Mouse (Mus musculus): ENCODE data around the gene Relt.

- TF ChIP-seq CTCF (IDR thresholded peaks at IDR 0.05; ENCODE audit: borderline replicate concordance, control insufficient read depth, extremely low read depth, insufficient read depth, low read length, poor library complexity) (no peak), POLR2A (IDR thresholded peaks at IDR 0.05; ENCODE audit: control insufficient read depth, extremely low read depth, insufficient read depth, low read length, poor library complexity) (no peak)
These were observed 29.4 kb downstream of the Relt start for GRCm38 (mm10) chr7:100833859-100834258.

All from thymus, adult 2 months (tissue).